Mouse (Mus musculus): ENCODE results near the gene Lamc1. TPM values are rescaled to one million over a fixed set of nuclear protein-coding genes. Genes with fewer than 3 reads are reported as not detected.

Lamc1 gene
- total and polyA plus RNA-seq, 2 experiments from 2014 or later: 9.8 to 42.4 TPM

DNA sequence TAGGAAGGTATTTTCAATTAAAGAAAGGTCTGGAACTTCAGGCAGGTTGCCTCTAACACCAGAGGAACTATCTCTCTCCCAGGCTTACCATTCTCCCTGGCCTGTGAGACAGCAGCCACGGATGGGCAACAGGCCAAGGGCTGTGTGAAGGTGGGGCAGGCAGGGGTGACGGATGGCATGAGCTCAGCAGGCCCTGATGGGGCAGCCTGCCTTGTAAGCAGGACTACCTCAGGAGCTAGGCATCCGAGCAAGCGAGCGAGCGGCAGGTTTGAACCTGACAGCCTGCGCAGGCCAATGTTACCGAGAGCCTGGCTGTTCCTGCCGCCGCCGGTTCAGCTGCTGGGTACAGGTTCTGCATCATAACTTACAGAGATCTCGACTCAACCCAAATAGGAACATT, 157.8 kb downstream of the Lamc1 start:
- Histone ChIP-seq H3K36me3 (ENCODE audit: insufficient read depth) (no peaks in the 10 kb centered on the region), H3K4me1 (ENCODE audit: insufficient read depth) (no peaks in the 10 kb centered on the region), H3K9ac (no peak overlapping the region), H3K4me3 (ENCODE audit: low read depth, low read length) (no peak overlapping the region), H3K9me3 (ENCODE audit: low read length) (no peaks in the 10 kb centered on the region), H3K4me2 (ENCODE audit: low read depth) (no peak overlapping the region), H3K27ac (ENCODE audit: low read depth, low read length) (no peak overlapping the region), H3K27me3 (ENCODE audit: insufficient read depth, low read length) (no peaks in the 10 kb centered on the region)
- WGBS: 59% methylated on average over 12 of the region's 12 CpGs
- DNase-seq (no peak), ATAC-seq (no peak)
- TF ChIP-seq CTCF (IDR thresholded peaks at IDR 0.05; ENCODE audit: low read depth): no peak

DNA sequence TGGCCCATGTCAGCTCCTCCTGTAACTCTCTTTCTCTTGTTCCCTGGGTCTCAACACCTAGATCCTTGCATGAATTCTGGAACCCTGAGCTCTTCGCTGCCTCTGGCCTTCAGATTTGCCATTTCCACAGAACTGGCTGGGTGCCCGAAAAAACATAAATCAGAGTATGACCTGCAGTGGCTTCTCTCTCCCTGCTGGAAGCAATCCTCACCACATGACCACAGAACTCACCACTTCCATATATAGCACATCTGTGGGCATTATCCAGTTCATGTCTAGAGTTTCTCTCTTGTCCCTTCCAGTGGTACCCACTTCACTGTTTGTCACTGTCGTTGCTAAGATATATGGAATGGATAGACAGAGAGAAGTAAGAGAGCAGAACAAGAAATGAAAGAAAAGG, 159.3 kb downstream of the Lamc1 start:
- Histone ChIP-seq H3K27ac (ENCODE audit: low read depth, low read length) (no peak overlapping the region), H3K4me1 (ENCODE audit: insufficient read depth) (no peaks in the 10 kb centered on the region), H3K4me3 (ENCODE audit: low read depth, low read length) (no peak overlapping the region), H3K9ac (no peak overlapping the region), H3K4me2 (ENCODE audit: low read depth) (no peak overlapping the region), H3K36me3 (ENCODE audit: insufficient read depth) (no peaks in the 10 kb centered on the region), H3K27me3 (ENCODE audit: insufficient read depth, low read length) (no peaks in the 10 kb centered on the region), H3K9me3 (ENCODE audit: low read length) (no peaks in the 10 kb centered on the region)
- WGBS: 83% methylated on average over 3 of the region's 3 CpGs
- TF ChIP-seq CTCF (IDR thresholded peaks at IDR 0.05; ENCODE audit: low read depth): no peak
- ATAC-seq: no peak
- no peak for DNase-seq

DNA sequence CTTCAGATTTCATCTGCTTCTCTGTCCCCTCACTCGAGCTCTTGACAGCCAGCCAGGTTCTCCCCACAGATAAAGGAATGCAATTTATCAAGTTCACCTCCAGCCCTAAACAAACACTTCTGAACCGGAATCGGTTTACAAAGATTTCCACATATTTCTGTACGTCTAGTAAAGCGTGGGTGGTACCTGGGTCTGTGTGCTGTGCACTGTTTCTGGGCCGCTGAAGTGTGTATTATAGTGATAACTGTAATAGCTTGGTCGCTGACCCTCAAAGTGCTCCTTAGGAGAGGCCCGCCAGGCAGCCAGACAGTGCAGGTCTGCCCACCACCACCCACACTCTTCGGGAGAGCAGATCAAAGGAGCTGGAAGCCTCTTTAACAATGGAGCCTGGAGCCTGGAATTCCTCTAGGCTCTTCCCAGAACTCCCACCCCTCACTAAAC, 160.3 kb downstream of the Lamc1 start:
- no peaks in the 10 kb centered on the region for H3K27me3 ChIP-seq (ENCODE audit: insufficient read depth, low read length)
- DNase-seq (no peak), ATAC-seq (no peak)
- H3K4me3 ChIP-seq (ENCODE audit: low read depth, low read length): no peak overlapping the region
- no peak overlapping the region for H3K4me2 ChIP-seq (ENCODE audit: low read depth)
- H3K36me3 ChIP-seq (ENCODE audit: insufficient read depth): no peaks in the 10 kb centered on the region
- WGBS: 34% methylated on average over 9 of the region's 9 CpGs
- H3K9ac ChIP-seq: no peak overlapping the region
- H3K9me3 ChIP-seq (ENCODE audit: low read length): no peaks in the 10 kb centered on the region
- no peak overlapping the region for H3K27ac ChIP-seq (ENCODE audit: low read depth, low read length)
- no peak for TF ChIP-seq CTCF (IDR thresholded peaks at IDR 0.05; ENCODE audit: low read depth)
- H3K4me1 ChIP-seq (ENCODE audit: insufficient read depth): no peaks in the 10 kb centered on the region

DNA sequence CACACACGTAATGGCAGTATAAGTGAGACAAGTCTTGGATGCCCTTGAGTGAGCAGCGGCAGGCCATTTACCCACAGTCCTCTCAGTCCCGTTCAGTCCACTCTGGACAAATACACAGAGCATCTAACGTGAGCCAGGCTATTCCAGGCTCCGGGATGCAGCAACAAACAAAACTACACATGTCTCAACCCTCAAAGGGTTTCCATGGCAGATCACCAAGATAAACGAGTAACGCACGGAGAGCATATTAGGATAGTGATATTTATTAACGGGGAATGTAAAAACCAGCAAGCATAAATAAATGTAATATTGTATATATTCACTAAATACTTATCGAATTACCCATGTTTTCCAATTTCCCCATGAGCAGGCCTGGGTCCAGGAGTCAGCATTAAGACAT, 161.6 kb downstream of the Lamc1 start:
- no peak overlapping the region for H3K27ac ChIP-seq (ENCODE audit: low read depth, low read length)
- 75% methylated on average over 10 of the region's 10 CpGs for WGBS
- no peaks in the 10 kb centered on the region for H3K36me3 ChIP-seq (ENCODE audit: insufficient read depth)
- H3K4me3 ChIP-seq (ENCODE audit: low read depth, low read length): no peak overlapping the region
- no peak for TF ChIP-seq CTCF (IDR thresholded peaks at IDR 0.05; ENCODE audit: low read depth)
- no peaks in the 10 kb centered on the region for H3K27me3 ChIP-seq (ENCODE audit: insufficient read depth, low read length)
- no peaks in the 10 kb centered on the region for H3K4me1 ChIP-seq (ENCODE audit: insufficient read depth)
- DNase-seq (no peak), ATAC-seq (no peak)
- no peak overlapping the region for H3K4me2 ChIP-seq (ENCODE audit: low read depth)
- no peak overlapping the region for H3K9ac ChIP-seq
- H3K9me3 ChIP-seq (ENCODE audit: low read length): no peaks in the 10 kb centered on the region

Other genes with a start within 250 kb of the Lamc1 start
- 5.2 and 5.8 TPM in 2 replicates for gene Lamc2, start 146.3 kb downstream of the Lamc1 start, total RNA-seq (2014; rRNA removed)
- gene Lamc2, start 146.3 kb downstream of the Lamc1 start, polyA plus RNA-seq (2015; fragmentation: Nextera tagmentation; extraction: Ambion mirVana): 2.8 and 4.4 TPM in 2 replicates
- 3.1 and 3.3 TPM in 2 replicates for gene Shcbp1l, start 92.4 kb upstream of the Lamc1 start, total RNA-seq (2014; rRNA removed)
- gene Shcbp1l, start 92.4 kb upstream of the Lamc1 start, polyA plus RNA-seq (2015; fragmentation: Nextera tagmentation; extraction: Ambion mirVana): 0.67 and 1.4 TPM in 2 replicates
- gene Dhx9, start 154.9 kb upstream of the Lamc1 start, total RNA-seq (2014; rRNA removed): 95.4 and 109 TPM in 2 replicates
- gene Dhx9, start 154.9 kb upstream of the Lamc1 start, polyA plus RNA-seq (2015; fragmentation: Nextera tagmentation; extraction: Ambion mirVana): 25.0 and 32.0 TPM in 2 replicates
- gene Npl, start 217.3 kb upstream of the Lamc1 start, total RNA-seq (2014; rRNA removed): 9.5 TPM in 2 replicates
- 9.3 and 10.2 TPM in 2 replicates for gene Npl, start 217.3 kb upstream of the Lamc1 start, polyA plus RNA-seq (2015; fragmentation: Nextera tagmentation; extraction: Ambion mirVana)